Mouse (Mus musculus): ENCODE measurements around the gene Gm6592.
A peak's percentile ranks its signal among the peaks of the same experiment; 100 is the strongest.
"Not testable (repeated sequence)": the region's sequence is repeated elsewhere in the genome, so short reads cannot be mapped to it uniquely, and the experiment has no call there.

Gene Gm6592

GRCm38 (mm10) chrX:8843694-8844093 lies at the start of gene Gm6592:
Gene Gm6592, plus strand, starts transcription at chrX:8843994.
- no peak for DNase-seq

- DNase-seq = not testable (repeated sequence)
These were observed 40.4 kb upstream of the Gm6592 start, which contains the start of gene Ssxb5 for GRCm38 (mm10) chrX:8803391-8803790. Gene Ssxb5, plus strand, starts transcription at chrX:8803691.

- DNase-seq = no peak
These were observed 11.8 kb upstream of the Gm6592 start for GRCm38 (mm10) chrX:8832043-8832442.

GRCm38 (mm10) chrX:8852486-8852885 lies 8.7 kb downstream of the Gm6592 start:
- no peak for DNase-seq

- DNase-seq = peak; percentile 12 to 18
These were observed 20.5 kb downstream of the Gm6592 start for GRCm38 (mm10) chrX:8864331-8864730.

GRCm38 (mm10) chrX:8873953-8874352 lies 30.2 kb downstream of the Gm6592 start, which contains the start of gene Gm5751:
Gene Gm5751, plus strand, starts transcription at chrX:8874253.
- DNase-seq = not testable (repeated sequence)

- DNase-seq = no peak
These were observed 40.5 kb downstream of the Gm6592 start for GRCm38 (mm10) chrX:8884336-8884735.

GRCm38 (mm10) chrX:8891975-8892342 lies 48.2 kb downstream of the Gm6592 start:
- DNase-seq = no peak

GRCm38 (mm10) chrX:8892343-8893155 lies 48.8 kb downstream of the Gm6592 start, which contains the start of gene B630019K06Rik:
Gene B630019K06Rik, plus strand, starts transcription at chrX:8892382.
- peak; percentile 32 to 34 for DNase-seq

- peak; percentile 1 to 3 for DNase-seq
These were observed 49.4 kb downstream of the Gm6592 start for GRCm38 (mm10) chrX:8893182-8893651.
